Comparison of ENCODE assay signal across 26 mouse cellular contexts in the genomic region with DNA sequence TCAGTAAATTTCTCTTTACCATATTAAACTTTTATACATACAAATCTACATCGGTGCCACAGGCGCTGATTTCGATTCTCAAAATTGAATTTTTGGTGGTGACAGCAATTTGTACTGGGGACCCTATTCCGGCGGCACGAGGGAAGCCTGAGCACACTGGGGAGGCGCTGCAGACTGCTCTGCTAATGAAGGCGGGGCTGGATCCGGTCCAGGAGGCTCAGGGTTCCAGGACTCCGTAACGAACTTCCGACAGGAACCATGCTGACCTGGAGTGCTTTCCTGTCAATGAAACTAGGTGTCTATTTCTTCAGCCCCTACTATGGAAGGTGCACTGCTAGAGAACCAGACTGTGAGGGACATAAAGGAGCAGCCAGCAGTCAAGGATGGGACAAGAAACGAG. TPM values are rescaled to one million over a fixed set of nuclear protein-coding genes. Genes with fewer than 3 reads are reported as not detected.
A peak's percentile ranks its signal among the peaks of the same experiment; 100 is the strongest.
DNase-seq lines count a peak whose midpoint lies in the region; ATAC-seq lines count a peak whose summit lies in the region.
"Had no signal": no experiment of that assay in that cellular context is flagged by ENCODE, and none has a peak within 500 bp of the region (broad histone marks: within the 10 kb centered on the region; RNA-seq: fewer than 3 reads in every experiment).

No protein-coding gene starts in this region.

- peak overlapping the region; percentile 3; the same call in 1 of the 2 replicates for H3K9ac ChIP-seq in embryonic facial prominence, embryonic 12.5 days
- H3K9ac ChIP-seq: heart, embryonic 15.5 days; limb, embryonic 15.5 days; liver, embryonic 14.5 days; lung, embryonic 15.5 days had no signal

- peak; percentile 42 for DNase-seq in adrenal gland, postnatal 25 days
- no peak for DNase-seq in adrenal gland, adult 8-10 months
- DNase-seq in embryonic facial prominence, embryonic 10.5 days (ENCODE audit: low spot score) = no peak
- DNase-seq in kidney, postnatal 4 days = peak; percentile 62 to 65
- no peak for DNase-seq in kidney, adult 18-20 months
- peak; percentile 45 for DNase-seq in right cerebral cortex, postnatal 14 days
- no peak for DNase-seq in right cerebral cortex, adult 18-20 months
- DNase-seq: adrenal gland, postnatal 10 days; gastrocnemius, postnatal 36 days; heart, postnatal 36 days; kidney, adult 11 months; layer of hippocampus, postnatal 36 days; lung, postnatal 36 days; thymus, adult 18-20 months; thymus, postnatal 36 days had no signal

- H3K36me3 ChIP-seq in embryonic facial prominence, embryonic 12.5 days = peaks cover 22% of the 10 kb centered on the region
- H3K36me3 ChIP-seq in embryonic facial prominence, embryonic 10.5 days (replicated peaks) = peaks cover 58% of the 10 kb centered on the region
- H3K36me3 ChIP-seq: heart, embryonic 15.5 days had no signal

- H3K4me1 ChIP-seq in embryonic facial prominence, embryonic 12.5 days = peaks cover 38% of the 10 kb centered on the region
- H3K4me1 ChIP-seq in embryonic facial prominence, embryonic 10.5 days = peaks cover 56% of the 10 kb centered on the region

- ATAC-seq in embryonic facial prominence, embryonic 12.5 days (ENCODE audit: insufficient number of reproducible peaks, insufficient read depth, low FRiP score, low TSS enrichment) = no peak
- ATAC-seq: activated CD4-positive, CD25-positive, alpha-beta regulatory T cell, adult 4 months; forebrain, embryonic 13.5 days; hindbrain, postnatal 0 days had no signal

- 84% methylated on average over 13 of the region's 13 CpGs for WGBS in embryonic facial prominence, embryonic 12.5 days
- 87% methylated on average over 13 of the region's 13 CpGs for WGBS in embryonic facial prominence, embryonic 10.5 days

- no peak overlapping the region for H3K27ac ChIP-seq in embryonic facial prominence, embryonic 12.5 days
- H3K27ac ChIP-seq in embryonic facial prominence, embryonic 10.5 days (replicated peaks) = no peak overlapping the region
- H3K27ac ChIP-seq: heart, embryonic 15.5 days; hindbrain, postnatal 0 days; kidney, postnatal 0 days; limb, embryonic 15.5 days; liver, embryonic 14.5 days; lung, embryonic 15.5 days had no signal

- no peak overlapping the region for H3K4me3 ChIP-seq in embryonic facial prominence, embryonic 12.5 days
- no peak overlapping the region for H3K4me3 ChIP-seq in embryonic facial prominence, embryonic 10.5 days
- H3K4me3 ChIP-seq: forebrain, embryonic 13.5 days; heart, embryonic 15.5 days; limb, embryonic 15.5 days; lung, embryonic 15.5 days had no signal

- no peak overlapping the region for H3K4me2 ChIP-seq in embryonic facial prominence, embryonic 12.5 days (replicated peaks)
- H3K4me2 ChIP-seq: forebrain, embryonic 13.5 days; heart, embryonic 15.5 days; limb, embryonic 15.5 days; lung, embryonic 15.5 days had no signal

- H3K9me3 ChIP-seq in embryonic facial prominence, embryonic 12.5 days = no peaks in the 10 kb centered on the region
- H3K9me3 ChIP-seq in embryonic facial prominence, embryonic 10.5 days = no peaks in the 10 kb centered on the region
- H3K9me3 ChIP-seq: forebrain, embryonic 13.5 days; heart, embryonic 15.5 days; limb, embryonic 15.5 days; lung, embryonic 15.5 days had no signal

- no peaks in the 10 kb centered on the region for H3K27me3 ChIP-seq in embryonic facial prominence, embryonic 12.5 days
- H3K27me3 ChIP-seq in embryonic facial prominence, embryonic 10.5 days (replicated peaks; ENCODE audit: low read depth, poor library complexity, severe bottlenecking) = no peaks in the 10 kb centered on the region
- H3K27me3 ChIP-seq: forebrain, embryonic 13.5 days; heart, embryonic 15.5 days; limb, embryonic 15.5 days; lung, embryonic 15.5 days had no signal

RNA-seq across cellular contexts. Expression of gene Uqcc2, which starts 4.4 kb away (rescaled TPM):
- 212 and 245 TPM in 2 replicates for total RNA-seq in adrenal gland, postnatal 25 days (2021)
- 100 to 1,000 TPM; 252 to 380 (median 304) TPM for total RNA-seq in adrenal gland, adult 8-10 months (2022)
- polyA plus RNA-seq in embryonic facial prominence, embryonic 12.5 days (2016; fragmentation: Nextera tagmentation; extraction: Ambion mirVana) = 340 and 372 TPM in 2 replicates
- polyA plus RNA-seq in embryonic facial prominence, embryonic 10.5 days (2016; fragmentation: Nextera tagmentation; extraction: Ambion mirVana) = 407 and 410 TPM in 2 replicates

RNA-seq across cellular contexts. Expression of gene Ip6k3, which starts 38.3 kb away (rescaled TPM):
- 0.52 and 1.6 TPM in 2 replicates for total RNA-seq in adrenal gland, postnatal 25 days (2021)
- 1 to 10 TPM in 3 of 4 experiments, under 1 TPM in 1; 0.49 to 1.8 (median 1.3) TPM for total RNA-seq in adrenal gland, adult 8-10 months (2022)
- 0.13 and 0.35 TPM in 2 replicates for polyA plus RNA-seq in embryonic facial prominence, embryonic 12.5 days (2016; fragmentation: Nextera tagmentation; extraction: Ambion mirVana)
- not detected in 2 replicates for polyA plus RNA-seq in embryonic facial prominence, embryonic 10.5 days (2016; fragmentation: Nextera tagmentation; extraction: Ambion mirVana)
- total RNA-seq: hindbrain, postnatal 0 days; megakaryocyte-erythroid progenitor cell, adult 5-6 weeks; neutrophil, adult 5-6 weeks had no signal
- polyA plus RNA-seq: activated CD4-positive, CD25-positive, alpha-beta regulatory T cell, adult 4 months had no signal

Comparison
In these comparisons a context has a peak if more than half of its experiments do, and no peak if none do; other contexts are left out.
1. DNase-seq: peak in adrenal gland, postnatal 25 days (single experiment), kidney, postnatal 4 days (2 of 2) and right cerebral cortex, postnatal 14 days (single experiment); none in adrenal gland, adult 8-10 months (single experiment), embryonic facial prominence, embryonic 10.5 days (single experiment), kidney, adult 18-20 months (single experiment) and right cerebral cortex, adult 18-20 months (single experiment).